Mouse (Mus musculus) olfactory bulb, adult 2 months (tissue): ENCODE results near the gene March8.

ENCODE experiments used
- CTCF ChIP-seq: fragments of 200-500 bp; IDR thresholded peaks from 2 replicates; pipeline ENCODE4 v1.5.1; 2012; ENCODE audit warnings: low read depth, mild to moderate bottlenecking, low read length, moderate library complexity; ENCODE audit not compliant: insufficient read depth
- POLR2A ChIP-seq: fragments of 200-500 bp; IDR thresholded peaks from 2 replicates; pipeline ENCODE4 v1.6.1; 2012; ENCODE audit warnings: mild to moderate bottlenecking, low read depth, low read length, moderate library complexity; ENCODE audit not compliant: insufficient read depth

- TF ChIP-seq CTCF (no peak), POLR2A (no peak)
Measured at GRCm38 (mm10) chr6:116361463-116361862, 23.6 kb downstream of the March8 start.
